Mouse (Mus musculus) cerebellum, adult 11 months (tissue): Measurements from ENCODE around the gene Ccdc9b.

Experiments used
- DNase-seq: peaks from one replicate; pipeline ENCODE4 v3.0.0; 2022

Gene Ccdc9b

GRCm38 (mm10) chr2:118745915-118746901 is 16.3 kb downstream of the Ccdc9b start:
- peak; percentile 52 for DNase-seq

GRCm38 (mm10) chr2:118745232-118745884 is 17.1 kb downstream of the Ccdc9b start, which contains the start of gene Inafm2:
Gene Inafm2 (plus strand): TSS chr2:118745758.
- DNase-seq: peak; percentile 91

GRCm38 (mm10) chr2:118744621-118745020 is 17.8 kb downstream of the Ccdc9b start:
- no peak for DNase-seq

- DNase-seq: peak; percentile 39
Measured at GRCm38 (mm10) chr2:118743261-118743943, 19.1 kb downstream of the Ccdc9b start.

GRCm38 (mm10) chr2:118741183-118741582 is 21.3 kb downstream of the Ccdc9b start:
- no peak for DNase-seq

- no peak for DNase-seq
Measured at GRCm38 (mm10) chr2:118740341-118740740, 22.1 kb downstream of the Ccdc9b start.

GRCm38 (mm10) chr2:118733341-118733740 is 29.1 kb downstream of the Ccdc9b start:
- DNase-seq: no peak

- DNase-seq: no peak
Measured at GRCm38 (mm10) chr2:118731981-118732380, 30.5 kb downstream of the Ccdc9b start.

GRCm38 (mm10) chr2:118730622-118730915 is 31.9 kb downstream of the Ccdc9b start:
- no peak for DNase-seq

- no peak for DNase-seq
Measured at GRCm38 (mm10) chr2:118729816-118730621, 32.4 kb downstream of the Ccdc9b start.

- DNase-seq: no peak
Measured at GRCm38 (mm10) chr2:118729194-118729593, 33.3 kb downstream of the Ccdc9b start.

GRCm38 (mm10) chr2:118728337-118728736 is 34.1 kb downstream of the Ccdc9b start, which contains the start of gene Plcb2:
Gene Plcb2 (minus strand): TSS chr2:118728438.
- DNase-seq: no peak

- no peak for DNase-seq
Measured at GRCm38 (mm10) chr2:118727911-118728310, 34.5 kb downstream of the Ccdc9b start.

GRCm38 (mm10) chr2:118726873-118727272 is 35.6 kb downstream of the Ccdc9b start:
- DNase-seq: no peak

- no peak for DNase-seq
Measured at GRCm38 (mm10) chr2:118725511-118725910, 37.0 kb downstream of the Ccdc9b start.

- DNase-seq: no peak
Measured at GRCm38 (mm10) chr2:118723693-118724486, 38.6 kb downstream of the Ccdc9b start.

- DNase-seq: no peak
Measured at GRCm38 (mm10) chr2:118716677-118717076, 45.8 kb downstream of the Ccdc9b start.

- no peak for DNase-seq
Measured at GRCm38 (mm10) chr2:118714230-118714629, 48.2 kb downstream of the Ccdc9b start.

GRCm38 (mm10) chr2:118713631-118714030 is 48.8 kb downstream of the Ccdc9b start:
- DNase-seq: no peak

GRCm38 (mm10) chr2:118711038-118711494 is 51.4 kb downstream of the Ccdc9b start:
- DNase-seq: no peak

- no peak for DNase-seq
Measured at GRCm38 (mm10) chr2:118709655-118710221, 52.7 kb downstream of the Ccdc9b start.
